Mouse (Mus musculus): ENCODE measurements around the gene Pde7b. TPM values are rescaled to one million over a fixed set of nuclear protein-coding genes. Genes with fewer than 3 reads are reported as not detected.

Gene Pde7b
- total and polyA plus RNA-seq, 3 experiments = not detected

DNA sequence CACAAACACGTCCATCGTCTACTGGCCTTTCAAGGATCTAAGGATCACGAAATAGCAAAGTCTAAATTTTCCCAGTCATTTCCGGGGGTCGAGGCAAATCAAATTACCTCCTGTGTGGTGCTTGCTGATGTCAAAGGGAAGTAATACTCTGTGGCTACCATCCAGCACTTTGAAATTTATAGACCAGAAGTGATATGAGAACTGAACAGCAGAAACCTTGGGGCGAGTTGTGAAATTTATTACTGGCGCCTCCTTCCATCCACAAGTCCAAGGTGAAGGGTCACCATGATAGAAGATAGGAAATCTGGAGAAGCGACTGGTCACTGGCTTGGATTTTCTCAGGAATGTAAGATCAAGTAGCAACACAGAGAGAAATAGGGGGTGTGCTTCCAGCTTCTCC, 246.4 kb downstream of the Pde7b start:
- H3K4me2 ChIP-seq (ENCODE audit: insufficient read depth, low read depth, poor library complexity, severe bottlenecking) = no peak overlapping the region
- no peak overlapping the region for H3K4me3 ChIP-seq (replicated peaks in 1 of 3; ENCODE audit: low read depth in 2 of 3, low read length in 2 of 3, poor library complexity in 1 of 3)
- H3K9ac ChIP-seq (ENCODE audit: insufficient read depth, low read depth) = no peak overlapping the region
- in situ Hi-C loops (cut with MboI; ENCODE audit: low pct_ligation_motif_present, low pct_unique_long_range_greater_than_20kb, low sequenced_read_pairs) (no loop called here), dilution Hi-C loops (cut with MboI; ENCODE audit: extremely low pct_ligation_motif_present, extremely low pct_unique_long_range_greater_than_20kb, low sequenced_read_pairs) (no loop called here)
- H3K9me3 ChIP-seq (replicated peaks; ENCODE audit: low read length) = no peaks in the 10 kb centered on the region
- TF ChIP-seq PAX5 (IDR thresholded peaks at IDR 0.05; ENCODE audit: low read length) = no peak
- TF ChIP-seq HCFC1 (IDR thresholded peaks at IDR 0.05; ENCODE audit: low read depth, low read length) = no peak
- no peak for TF ChIP-seq MEF2A (IDR thresholded peaks at IDR 0.05; ENCODE audit: borderline replicate concordance, low read depth, low read length)
- TF ChIP-seq ZNF384 (IDR thresholded peaks at IDR 0.05; ENCODE audit: low read depth, low read length) = no peak
- TF ChIP-seq EP300 (IDR thresholded peaks at IDR 0.05; ENCODE audit: low read length) = no peak
- no peak for TF ChIP-seq MAFK (IDR thresholded peaks at IDR 0.05; ENCODE audit: insufficient replicate concordance, low read length)
- no peak for TF ChIP-seq NRF1 (IDR thresholded peaks at IDR 0.05; ENCODE audit: low read depth, low read length)
- TF ChIP-seq NELFE (IDR thresholded peaks at IDR 0.05; ENCODE audit: low read depth, low read length) = no peak
- DNase-seq (ENCODE audit: extremely low read depth) = no peak
- no peaks in the 10 kb centered on the region for H3K27me3 ChIP-seq (replicated peaks)
- H3K79me2 ChIP-seq (replicated peaks; ENCODE audit: control insufficient read depth, extremely low read depth, insufficient read depth, poor library complexity, severe bottlenecking) = no peaks in the 10 kb centered on the region
- no peaks in the 10 kb centered on the region for H3K36me3 ChIP-seq (replicated peaks in 1 of 2; ENCODE audit: control insufficient read depth in 1 of 2, insufficient read depth in 1 of 2, low read length in 1 of 2)
- H3K27ac ChIP-seq (ENCODE audit: insufficient read depth, low read depth) = no peak overlapping the region
- peaks cover 4 to 19% of the 10 kb centered on the region in 2 experiments; a peak in 3 of 4 replicates for H3K4me1 ChIP-seq (ENCODE audit: control insufficient read depth in 1 of 2, insufficient read depth in 2 of 2)

DNA sequence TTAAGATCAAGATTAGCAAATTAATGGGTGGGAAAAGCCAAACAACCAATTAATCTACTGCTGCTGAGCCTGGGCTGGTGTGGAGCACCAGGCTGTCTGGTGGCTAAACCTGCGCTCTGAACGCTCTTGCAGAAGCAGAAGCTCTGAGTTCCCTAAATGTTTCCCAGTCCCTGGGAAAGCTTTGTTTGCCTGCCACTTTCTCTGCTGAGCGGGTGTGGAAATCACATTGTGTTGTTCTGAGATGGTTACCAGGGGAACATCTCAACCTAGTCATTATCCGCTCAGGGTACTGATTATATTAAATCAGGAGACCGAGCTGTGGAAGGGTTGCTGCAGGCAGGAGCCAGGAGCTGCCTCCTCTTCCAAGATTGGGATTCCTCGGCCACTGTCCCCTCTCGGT, 250.0 kb downstream of the Pde7b start:
- Histone ChIP-seq H3K36me3 (replicated peaks in 1 of 2; ENCODE audit: control insufficient read depth in 1 of 2, insufficient read depth in 1 of 2, low read length in 1 of 2) (no peaks in the 10 kb centered on the region), H3K9me3 (replicated peaks; ENCODE audit: low read length) (no peaks in the 10 kb centered on the region), H3K9ac (ENCODE audit: insufficient read depth, low read depth) (no peak overlapping the region), H3K79me2 (replicated peaks; ENCODE audit: control insufficient read depth, extremely low read depth, insufficient read depth, poor library complexity, severe bottlenecking) (no peaks in the 10 kb centered on the region), H3K27me3 (replicated peaks) (no peaks in the 10 kb centered on the region), H3K4me3 (replicated peaks in 1 of 3; ENCODE audit: low read depth in 2 of 3, low read length in 2 of 3, poor library complexity in 1 of 3) (no peak overlapping the region), H3K27ac (ENCODE audit: insufficient read depth, low read depth) (no peak overlapping the region), H3K4me1 (ENCODE audit: control insufficient read depth in 1 of 2, insufficient read depth in 2 of 2) (no peaks in the 10 kb centered on the region), H3K4me2 (ENCODE audit: insufficient read depth, low read depth, poor library complexity, severe bottlenecking) (no peak overlapping the region)
- no peak for DNase-seq (ENCODE audit: extremely low read depth)
- no peak for TF ChIP-seq CHD2 (IDR thresholded peaks at IDR 0.05; ENCODE audit: low read length)
- TF ChIP-seq TCF12 (IDR thresholded peaks at IDR 0.05; ENCODE audit: low read depth, low read length) = no peak
- TF ChIP-seq MAFK (IDR thresholded peaks at IDR 0.05; ENCODE audit: insufficient replicate concordance, low read length) = no peak
- TF ChIP-seq MEF2A (IDR thresholded peaks at IDR 0.05; ENCODE audit: borderline replicate concordance, low read depth, low read length) = no peak
- no peak for TF ChIP-seq EP300 (IDR thresholded peaks at IDR 0.05; ENCODE audit: low read length)
- no peak for TF ChIP-seq RCOR1 (conservative IDR thresholded peaks at IDR 0.05; ENCODE audit: low read depth, low read length)
- no peak for TF ChIP-seq SMC3 (IDR thresholded peaks at IDR 0.05; ENCODE audit: low read depth, low read length)
- no peak for TF ChIP-seq ELF1 (IDR thresholded peaks at IDR 0.05; ENCODE audit: low read depth, low read length)
- no peak for TF ChIP-seq ETS1 (conservative IDR thresholded peaks at IDR 0.05; ENCODE audit: low read depth, low read length)
- no peak for TF ChIP-seq E2F4 (IDR thresholded peaks at IDR 0.05; ENCODE audit: insufficient replicate concordance, low read depth, low read length)
- TF ChIP-seq MAX (IDR thresholded peaks at IDR 0.05; ENCODE audit: low read length) = no peak
- no peak for TF ChIP-seq POLR2AphosphoS2 (IDR thresholded peaks at IDR 0.05; ENCODE audit: low read depth, low read length)
- dilution Hi-C loops (cut with MboI; ENCODE audit: extremely low pct_ligation_motif_present, extremely low pct_unique_long_range_greater_than_20kb, low sequenced_read_pairs) = no loop called here
- in situ Hi-C loops (cut with MboI; ENCODE audit: low pct_ligation_motif_present, low pct_unique_long_range_greater_than_20kb, low sequenced_read_pairs) = no loop called here

All from CH12.LX (cell line).